Mouse (Mus musculus) liver, embryonic 14.5 days (tissue): ENCODE measurements around the gene Pan2. TPM values are rescaled to one million over a fixed set of nuclear protein-coding genes. Genes with fewer than 3 reads are reported as not detected.
A peak's percentile ranks its signal among the peaks of the same experiment; 100 is the strongest.

Experiments
- ATAC-seq: fragments of 200-750 bp; cut with Nextera tagmentation; 2 replicates; pipeline ENCODE4 v1.8.0; 2017; ENCODE audit warnings: moderate number of reproducible peaks, mild to moderate bottlenecking, moderate library complexity; ENCODE audit not compliant: insufficient read depth
- DNase-seq, 3 experiments: peaks; one replicate each; pipeline ENCODE4 v3.0.0-alpha.2; 2012 to 2013; ENCODE audit warnings: low read depth in 3 of 3, low spot score in 3 of 3
- H3K27ac ChIP-seq: fragments of 300-500 bp; sonication (generic); 2 replicates; pipeline ENCODE4 v1.5.1; 2014; ENCODE audit warnings: moderate library complexity, mild to moderate bottlenecking, control low read depth, inconsistent platforms
- H3K27me3 ChIP-seq: fragments of 300-500 bp; sonication (generic); 2 replicates; pipeline ENCODE4 v1.6.1; 2014; ENCODE audit warnings: mild to moderate bottlenecking, low read length, moderate library complexity; ENCODE audit not compliant: control insufficient read depth, insufficient read depth
- H3K36me3 ChIP-seq: fragments of 300-500 bp; sonication (generic); replicated peaks from 2 replicates; pipeline ENCODE4 v1.6.1; 2014; ENCODE audit warnings: low read depth; ENCODE audit not compliant: control insufficient read depth, insufficient read depth
- H3K4me1 ChIP-seq, 2 experiments: fragments of 200-500 bp in 1 of 2; fragments of 300-500 bp in 1 of 2; sonication (generic) in 1 of 2; replicated peaks; 2 replicates each; pipeline ENCODE4 v1.6.1; 2012 to 2014; ENCODE audit warnings: antibody characterized with exemption in 1 of 2, inconsistent platforms in 1 of 2, low read length in 1 of 2; ENCODE audit not compliant: control insufficient read depth in 2 of 2, insufficient read depth in 2 of 2
- H3K4me2 ChIP-seq: fragments of 300-500 bp; sonication (generic); 2 replicates; pipeline ENCODE4 v1.6.1; 2014; ENCODE audit warnings: low read depth, mild to moderate bottlenecking, control low read depth, moderate library complexity
- H3K4me3 ChIP-seq, 2 experiments: fragments of 200-500 bp in 1 of 2; fragments of 300-500 bp in 1 of 2; sonication (generic) in 1 of 2; 2 replicates each; pipeline ENCODE4 v1.5.1; 2012 to 2014; ENCODE audit warnings: low read depth in 2 of 2, low read length in 2 of 2, mild to moderate bottlenecking in 2 of 2, control low read depth in 1 of 2, inconsistent platforms in 1 of 2, moderate library complexity in 1 of 2; ENCODE audit not compliant: insufficient read depth in 1 of 2
- H3K9ac ChIP-seq: fragments of 300-500 bp; sonication (generic); replicated peaks from 2 replicates; pipeline ENCODE4 v1.6.1; 2014; ENCODE audit warnings: mild to moderate bottlenecking, control low read depth, moderate library complexity
- H3K9me3 ChIP-seq: fragments of 300-500 bp; sonication (generic); 2 replicates; pipeline ENCODE4 v1.6.1; 2016; ENCODE audit warnings: low read length, mixed read lengths; ENCODE audit not compliant: control insufficient read depth
- CTCF ChIP-seq: IDR thresholded peaks from 2 replicates; pipeline ENCODE4 v1.5.1; 2016; ENCODE audit warnings: antibody characterized with exemption, low read depth, control low read depth
- EP300 ChIP-seq: IDR thresholded peaks from 2 replicates; pipeline ENCODE4 v1.6.1; 2016; ENCODE audit warnings: antibody characterized with exemption, low read depth
- WGBS: fragments of 180-500 bp; shearing (Covaris S2); extraction: QIAGEN DNeasy Blood & Tissue Kit; methylation state at CpG from one replicate; pipeline ENCODE4 v1.1.7; 2014; ENCODE audit not compliant: insufficient replicate concordance; 5-methylcytosine and 5-hydroxymethylcytosine counted together
- polyA plus RNA-seq, 2 experiments: library from polyadenylated mRNA; depleted of rRNA in 1 of 2; stranded (reverse) in 1 of 2; unstranded in 1 of 2; fragments of >200 nt; fragmentation: Nextera tagmentation in 1 of 2; extraction: Ambion mirVana in 1 of 2; gene quantifications; 2 replicates each; pipeline versions ENCODE4 v1.2.1 to v1.2.3; 2012 to 2014

Pan2 gene
- polyA plus RNA-seq, 2 experiments: 10.1 to 13.3 TPM

GRCm38 (mm10) chr10:128370021-128370420 is 66.9 kb downstream of the Pan2 start:
- TF ChIP-seq EP300 (no peak), CTCF (no peak)
- ATAC-seq: no peak
- no peaks in the 10 kb centered on the region for H3K27me3 ChIP-seq
- peak overlapping the region; percentile 98; the same call in 1 of the 2 replicates for H3K4me2 ChIP-seq
- H3K36me3 ChIP-seq: peaks cover 3% of the 10 kb centered on the region; the same call in 1 of the 2 replicates
- H3K4me1 ChIP-seq: peaks cover 14 to 20% of the 10 kb centered on the region in 2 experiments
- DNase-seq: no peak
- no peak overlapping the region for H3K4me3 ChIP-seq
- H3K27ac ChIP-seq: no peak overlapping the region
- 71% methylated on average over 5 of the region's 6 CpGs for WGBS
- no peaks in the 10 kb centered on the region for H3K9me3 ChIP-seq
- H3K9ac ChIP-seq: no peak overlapping the region

GRCm38 (mm10) chr10:128370601-128371000 is 67.5 kb downstream of the Pan2 start:
- DNase-seq: no peak
- Histone ChIP-seq H3K4me3 (no peak overlapping the region), H3K36me3 (no peaks in the 10 kb centered on the region), H3K4me2 (no peak overlapping the region), H3K27ac (no peak overlapping the region), H3K9ac (no peak overlapping the region), H3K9me3 (no peaks in the 10 kb centered on the region), H3K4me1 (peaks cover 14 to 20% of the 10 kb centered on the region in 2 experiments), H3K27me3 (no peaks in the 10 kb centered on the region)
- no peak for TF ChIP-seq EP300
- TF ChIP-seq CTCF: no peak
- no peak for ATAC-seq
- WGBS: 54% methylated on average over 4 of the region's 4 CpGs

Other genes with a start within 250 kb of the Pan2 start
- 20.9 and 40.1 TPM in 2 replicates for gene Ptges3, start 244.4 kb upstream of the Pan2 start, polyA plus RNA-seq (2012; rRNA removed)
- 233 and 244 TPM in 2 replicates for gene Ptges3, start 244.4 kb upstream of the Pan2 start, polyA plus RNA-seq (2014; fragmentation: Nextera tagmentation; extraction: Ambion mirVana)
- gene Atp5b, start 220.1 kb upstream of the Pan2 start, polyA plus RNA-seq (2012; rRNA removed): 910 and 999 TPM in 2 replicates
- 1,823 and 1,877 TPM in 2 replicates for gene Atp5b, start 220.1 kb upstream of the Pan2 start, polyA plus RNA-seq (2014; fragmentation: Nextera tagmentation; extraction: Ambion mirVana)
- gene Baz2a, start 211.8 kb upstream of the Pan2 start, polyA plus RNA-seq (2012; rRNA removed): 9.5 TPM in 2 replicates
- gene Baz2a, start 211.8 kb upstream of the Pan2 start, polyA plus RNA-seq (2014; fragmentation: Nextera tagmentation; extraction: Ambion mirVana): 9.1 and 10.3 TPM in 2 replicates
- gene Rbms2, start 123.0 kb upstream of the Pan2 start, polyA plus RNA-seq (2012; rRNA removed): 8.0 and 9.5 TPM in 2 replicates
- 4.5 and 6.1 TPM in 2 replicates for gene Rbms2, start 123.0 kb upstream of the Pan2 start, polyA plus RNA-seq (2014; fragmentation: Nextera tagmentation; extraction: Ambion mirVana)
- gene Gls2, start 108.9 kb upstream of the Pan2 start, polyA plus RNA-seq (2012; rRNA removed): 4.2 and 5.5 TPM in 2 replicates
- 3.7 and 4.4 TPM in 2 replicates for gene Gls2, start 108.9 kb upstream of the Pan2 start, polyA plus RNA-seq (2014; fragmentation: Nextera tagmentation; extraction: Ambion mirVana)
- gene Spryd4, start 91.5 kb upstream of the Pan2 start, polyA plus RNA-seq (2012; rRNA removed): 12.9 and 14.2 TPM in 2 replicates
- gene Spryd4, start 91.5 kb upstream of the Pan2 start, polyA plus RNA-seq (2014; fragmentation: Nextera tagmentation; extraction: Ambion mirVana): 20.8 and 21.4 TPM in 2 replicates
- gene Mip, start 77.5 kb upstream of the Pan2 start, polyA plus RNA-seq (2012; rRNA removed): 0.02 TPM in 2 replicates
- not detected in 2 replicates for gene Mip, start 77.5 kb upstream of the Pan2 start, polyA plus RNA-seq (2014; fragmentation: Nextera tagmentation; extraction: Ambion mirVana)
- gene Timeless, start 71.3 kb upstream of the Pan2 start, polyA plus RNA-seq (2012; rRNA removed): 8.1 and 12.9 TPM in 2 replicates
- gene Timeless, start 71.3 kb upstream of the Pan2 start, polyA plus RNA-seq (2014; fragmentation: Nextera tagmentation; extraction: Ambion mirVana): 23.3 and 23.4 TPM in 2 replicates
- 0.73 and 1.1 TPM in 2 replicates for gene Apon, start 49.2 kb upstream of the Pan2 start, polyA plus RNA-seq (2012; rRNA removed)
- 0.52 and 0.58 TPM in 2 replicates for gene Apon, start 49.2 kb upstream of the Pan2 start, polyA plus RNA-seq (2014; fragmentation: Nextera tagmentation; extraction: Ambion mirVana)
- 54.1 and 61.3 TPM in 2 replicates for gene Apof, start 34.7 kb upstream of the Pan2 start, polyA plus RNA-seq (2012; rRNA removed)
- 73.7 and 74.1 TPM in 2 replicates for gene Apof, start 34.7 kb upstream of the Pan2 start, polyA plus RNA-seq (2014; fragmentation: Nextera tagmentation; extraction: Ambion mirVana)
- gene Stat2, start 32.8 kb upstream of the Pan2 start, polyA plus RNA-seq (2012; rRNA removed): 5.9 and 6.4 TPM in 2 replicates
- gene Stat2, start 32.8 kb upstream of the Pan2 start, polyA plus RNA-seq (2014; fragmentation: Nextera tagmentation; extraction: Ambion mirVana): 4.2 and 5.4 TPM in 2 replicates
- gene Il23a, start 4.6 kb upstream of the Pan2 start, polyA plus RNA-seq (2012; rRNA removed): 0.06 and 0.08 TPM in 2 replicates
- not detected in 2 replicates for gene Il23a, start 4.6 kb upstream of the Pan2 start, polyA plus RNA-seq (2014; fragmentation: Nextera tagmentation; extraction: Ambion mirVana)
- 23.8 and 38.8 TPM in 2 replicates for gene Cnpy2, start 19.1 kb downstream of the Pan2 start, polyA plus RNA-seq (2012; rRNA removed)
- gene Cnpy2, start 19.1 kb downstream of the Pan2 start, polyA plus RNA-seq (2014; fragmentation: Nextera tagmentation; extraction: Ambion mirVana): 92.7 and 98.3 TPM in 2 replicates
- 71.6 and 80.5 TPM in 2 replicates for gene Cs, start 34.4 kb downstream of the Pan2 start, polyA plus RNA-seq (2012; rRNA removed)
- gene Cs, start 34.4 kb downstream of the Pan2 start, polyA plus RNA-seq (2014; fragmentation: Nextera tagmentation; extraction: Ambion mirVana): 117 and 126 TPM in 2 replicates
- gene Coq10a, start 65.7 kb downstream of the Pan2 start, polyA plus RNA-seq (2012; rRNA removed): 6.5 and 7.7 TPM in 2 replicates
- gene Coq10a, start 65.7 kb downstream of the Pan2 start, polyA plus RNA-seq (2014; fragmentation: Nextera tagmentation; extraction: Ambion mirVana): 4.7 and 5.0 TPM in 2 replicates
- gene Ankrd52, start 73.8 kb downstream of the Pan2 start, polyA plus RNA-seq (2012; rRNA removed): 7.4 and 7.7 TPM in 2 replicates
- gene Ankrd52, start 73.8 kb downstream of the Pan2 start, polyA plus RNA-seq (2014; fragmentation: Nextera tagmentation; extraction: Ambion mirVana): 4.3 and 5.5 TPM in 2 replicates
- gene Slc39a5, start 97.9 kb downstream of the Pan2 start, polyA plus RNA-seq (2012; rRNA removed): 33.0 and 40.8 TPM in 2 replicates
- 37.6 and 40.7 TPM in 2 replicates for gene Slc39a5, start 97.9 kb downstream of the Pan2 start, polyA plus RNA-seq (2014; fragmentation: Nextera tagmentation; extraction: Ambion mirVana)
- gene Nabp2, start 108.2 kb downstream of the Pan2 start, polyA plus RNA-seq (2012; rRNA removed): 24.2 and 25.4 TPM in 2 replicates
- gene Nabp2, start 108.2 kb downstream of the Pan2 start, polyA plus RNA-seq (2014; fragmentation: Nextera tagmentation; extraction: Ambion mirVana): 45.4 and 48.7 TPM in 2 replicates
- gene Rnf41, start 108.3 kb downstream of the Pan2 start, polyA plus RNA-seq (2012; rRNA removed): 5.0 and 5.9 TPM in 2 replicates
- gene Rnf41, start 108.3 kb downstream of the Pan2 start, polyA plus RNA-seq (2014; fragmentation: Nextera tagmentation; extraction: Ambion mirVana): 4.8 and 6.2 TPM in 2 replicates
- gene Smarcc2, start 155.9 kb downstream of the Pan2 start, polyA plus RNA-seq (2012; rRNA removed): 23.2 and 29.8 TPM in 2 replicates
- gene Smarcc2, start 155.9 kb downstream of the Pan2 start, polyA plus RNA-seq (2014; fragmentation: Nextera tagmentation; extraction: Ambion mirVana): 27.7 and 32.8 TPM in 2 replicates
- 429 and 654 TPM in 2 replicates for gene Myl6, start 190.8 kb downstream of the Pan2 start, polyA plus RNA-seq (2012; rRNA removed)
- gene Myl6, start 190.8 kb downstream of the Pan2 start, polyA plus RNA-seq (2014; fragmentation: Nextera tagmentation; extraction: Ambion mirVana): 490 and 506 TPM in 2 replicates
- 1.2 and 1.5 TPM in 2 replicates for gene Myl6b, start 195.3 kb downstream of the Pan2 start, polyA plus RNA-seq (2012; rRNA removed)
- 0.72 and 1.3 TPM in 2 replicates for gene Myl6b, start 195.3 kb downstream of the Pan2 start, polyA plus RNA-seq (2014; fragmentation: Nextera tagmentation; extraction: Ambion mirVana)
- 9.4 and 10.3 TPM in 2 replicates for gene Esyt1, start 222.5 kb downstream of the Pan2 start, polyA plus RNA-seq (2012; rRNA removed)
- gene Esyt1, start 222.5 kb downstream of the Pan2 start, polyA plus RNA-seq (2014; fragmentation: Nextera tagmentation; extraction: Ambion mirVana): 7.0 and 7.8 TPM in 2 replicates
- gene Zc3h10, start 244.4 kb downstream of the Pan2 start, polyA plus RNA-seq (2012; rRNA removed): 3.3 and 4.0 TPM in 2 replicates
- 4.3 and 5.3 TPM in 2 replicates for gene Zc3h10, start 244.4 kb downstream of the Pan2 start, polyA plus RNA-seq (2014; fragmentation: Nextera tagmentation; extraction: Ambion mirVana)
- gene Rpl41, start 246.0 kb downstream of the Pan2 start, polyA plus RNA-seq (2012; rRNA removed): 1,053 and 2,546 TPM in 2 replicates
- 3,181 and 3,454 TPM in 2 replicates for gene Rpl41, start 246.0 kb downstream of the Pan2 start, polyA plus RNA-seq (2014; fragmentation: Nextera tagmentation; extraction: Ambion mirVana)